Mouse (Mus musculus): ENCODE results near the gene Dnajb3.

DNA sequence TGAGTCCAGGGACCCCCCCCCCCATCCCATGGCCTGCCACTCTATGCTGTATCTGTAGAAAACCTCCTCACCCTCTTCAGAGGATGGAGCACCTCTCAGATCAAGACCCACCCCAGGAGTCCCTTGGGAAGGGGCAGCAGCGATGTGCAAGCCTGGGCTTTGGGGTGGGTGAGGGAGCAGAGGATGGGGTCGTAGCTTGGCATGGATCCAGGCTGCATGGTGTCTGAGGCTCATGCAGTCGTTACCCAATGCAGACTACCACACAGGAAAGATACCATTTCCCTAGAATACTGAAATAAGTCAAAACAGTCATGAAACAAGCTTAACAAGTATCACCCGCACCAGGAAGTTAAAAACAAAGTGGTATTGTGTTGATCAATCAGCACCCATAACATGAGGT lies 43.1 kb upstream of the Dnajb3 start:
- TF ChIP-seq TCF12 (IDR thresholded peaks at IDR 0.05; ENCODE audit: low read depth, low read length), result no peak
- no peak for TF ChIP-seq ZC3H11A (IDR thresholded peaks at IDR 0.05; ENCODE audit: low read depth, low read length)

Data from CH12.LX (cell line).